In the genomic region with DNA sequence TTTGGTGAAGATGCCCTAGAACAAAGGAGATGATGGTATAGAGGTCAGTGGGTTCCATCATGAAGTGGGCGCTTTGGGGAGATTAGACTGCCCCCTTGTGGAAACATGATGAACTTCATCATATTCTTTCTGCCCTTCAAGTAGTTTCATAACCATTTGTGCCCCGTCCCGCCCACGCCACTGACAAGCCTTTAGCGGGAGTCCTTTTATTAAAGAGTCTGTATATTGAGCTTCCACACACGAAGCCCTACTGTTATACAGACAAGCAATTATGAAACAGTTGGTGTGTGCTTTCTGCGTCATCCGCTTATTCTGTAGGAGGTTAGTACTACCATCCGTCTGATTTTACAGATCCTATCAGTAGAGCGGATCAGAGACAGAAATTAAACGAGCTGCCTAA, we compare ENCODE assay signal across 9 mouse cellular contexts. TPM values are rescaled to one million over a fixed set of nuclear protein-coding genes. Genes with fewer than 3 reads are reported as not detected.
DNase-seq lines count a peak whose midpoint lies in the region; ATAC-seq lines count a peak whose summit lies in the region.
"Had no signal": no experiment of that assay in that cellular context is flagged by ENCODE, and none has a peak within 500 bp of the region (broad histone marks: within the 10 kb centered on the region; RNA-seq: fewer than 3 reads in every experiment).

No protein-coding gene starts in this region.

- no peak overlapping the region for H3K9ac ChIP-seq in forebrain, embryonic 16.5 days (replicated peaks; ENCODE audit: low read depth, low read length)

- no peaks in the 10 kb centered on the region for H3K27me3 ChIP-seq in forebrain, embryonic 16.5 days (replicated peaks; ENCODE audit: control insufficient read depth, insufficient read depth, low read length)

- no peaks in the 10 kb centered on the region for H3K9me3 ChIP-seq in forebrain, embryonic 16.5 days (ENCODE audit: control insufficient read depth, low read length)

- 49% methylated on average over 11 of the region's 11 CpGs for WGBS in forebrain, embryonic 16.5 days

- peak; percentile 67 for DNase-seq in layer of hippocampus, adult 11-12 months (ENCODE audit: low spot score)
- DNase-seq in layer of hippocampus, adult 9-10 months (ENCODE audit: low spot score), result no peak
- DNase-seq in ES-CJ7 (ENCODE audit: low read depth, low spot score), result peak; percentile 63
- DNase-seq in c-Kit-positive CD71-positive TER-119-negative erythroid progenitor cells, embryonic 14.5 days (ENCODE audit: low read depth), result peak; percentile 50
- peak; percentile 37 to 62 for DNase-seq in heart, adult 18-20 months
- DNase-seq in kidney, postnatal 36 days, result peak; percentile 55 to 74

- no peak overlapping the region for H3K27ac ChIP-seq in forebrain, embryonic 16.5 days (ENCODE audit: low read length)

- ATAC-seq in megakaryocyte progenitor cell, adult 5-6 weeks (replicated peaks; ENCODE audit: poor library complexity), result peak; percentile 87
- ATAC-seq in forebrain, embryonic 16.5 days, result no peak

- no peaks in the 10 kb centered on the region for H3K36me3 ChIP-seq in forebrain, embryonic 16.5 days (ENCODE audit: control insufficient read depth, insufficient read depth)

- H3K4me1 ChIP-seq in forebrain, embryonic 16.5 days (replicated peaks; ENCODE audit: control insufficient read depth, insufficient read depth, low read length), result no peaks in the 10 kb centered on the region

- H3K4me3 ChIP-seq in forebrain, embryonic 16.5 days (replicated peaks; ENCODE audit: low read length), result no peak overlapping the region

- H3K4me2 ChIP-seq in forebrain, embryonic 16.5 days (ENCODE audit: low read length), result no peak overlapping the region

RNA-seq across cellular contexts. Expression of gene Tbx21, which starts 32.2 kb away (rescaled TPM):
- total RNA-seq in heart, adult 18-20 months (2021), result under 1 TPM; 0.10 to 0.41 TPM
- not detected in 2 replicates for total RNA-seq in megakaryocyte progenitor cell, adult 5-6 weeks (2015)
- total RNA-seq in megakaryocyte progenitor cell, adult 5-6 weeks (2017), result not detected in 2 replicates
- polyA plus RNA-seq in forebrain, embryonic 16.5 days (2015; fragmentation: Nextera tagmentation; extraction: Ambion mirVana), result 0.35 and 0.38 TPM in 2 replicates

RNA-seq across cellular contexts. Expression of gene Osbpl7, which starts 32.5 kb away (rescaled TPM):
- 1 to 10 TPM; 3.8 to 5.1 TPM for total RNA-seq in heart, adult 18-20 months (2021)
- 8.5 and 9.7 TPM in 2 replicates for total RNA-seq in megakaryocyte progenitor cell, adult 5-6 weeks (2015)
- 8.3 and 10.5 TPM in 2 replicates for total RNA-seq in megakaryocyte progenitor cell, adult 5-6 weeks (2017)
- polyA plus RNA-seq in forebrain, embryonic 16.5 days (2015; fragmentation: Nextera tagmentation; extraction: Ambion mirVana), result 11.0 and 13.1 TPM in 2 replicates

RNA-seq across cellular contexts. Expression of gene Mrpl10, which starts 41.6 kb away (rescaled TPM):
- total RNA-seq in heart, adult 18-20 months (2021), result 10 to 100 TPM; 92.1 to 94.8 TPM
- 32.1 and 34.0 TPM in 2 replicates for total RNA-seq in megakaryocyte progenitor cell, adult 5-6 weeks (2015)
- 19.7 and 24.5 TPM in 2 replicates for total RNA-seq in megakaryocyte progenitor cell, adult 5-6 weeks (2017)
- 54.3 and 56.2 TPM in 2 replicates for polyA plus RNA-seq in forebrain, embryonic 16.5 days (2015; fragmentation: Nextera tagmentation; extraction: Ambion mirVana)

RNA-seq across cellular contexts. Expression of gene Lrrc46, which starts 41.8 kb away (rescaled TPM):
- total RNA-seq in heart, adult 18-20 months (2021), result under 1 TPM; 0.25 to 0.36 TPM
- total RNA-seq in megakaryocyte progenitor cell, adult 5-6 weeks (2015), result 0.64 and 0.69 TPM in 2 replicates
- not detected in 2 replicates for total RNA-seq in megakaryocyte progenitor cell, adult 5-6 weeks (2017)
- polyA plus RNA-seq in forebrain, embryonic 16.5 days (2015; fragmentation: Nextera tagmentation; extraction: Ambion mirVana), result 3.0 and 3.1 TPM in 2 replicates
- total RNA-seq: gastrocnemius, adult 8-10 months had no signal

RNA-seq across cellular contexts. Expression of gene Scrn2, which starts 53.2 kb away (rescaled TPM):
- total RNA-seq in heart, adult 18-20 months (2021), result 10 to 100 TPM; 15.4 TPM
- total RNA-seq in megakaryocyte progenitor cell, adult 5-6 weeks (2015), result 3.0 and 4.2 TPM in 2 replicates
- total RNA-seq in megakaryocyte progenitor cell, adult 5-6 weeks (2017), result 18.3 and 21.1 TPM in 2 replicates
- 14.4 and 16.2 TPM in 2 replicates for polyA plus RNA-seq in forebrain, embryonic 16.5 days (2015; fragmentation: Nextera tagmentation; extraction: Ambion mirVana)
